Mouse (Mus musculus): ENCODE results near the gene Smoc2.

Gene Smoc2

DNA sequence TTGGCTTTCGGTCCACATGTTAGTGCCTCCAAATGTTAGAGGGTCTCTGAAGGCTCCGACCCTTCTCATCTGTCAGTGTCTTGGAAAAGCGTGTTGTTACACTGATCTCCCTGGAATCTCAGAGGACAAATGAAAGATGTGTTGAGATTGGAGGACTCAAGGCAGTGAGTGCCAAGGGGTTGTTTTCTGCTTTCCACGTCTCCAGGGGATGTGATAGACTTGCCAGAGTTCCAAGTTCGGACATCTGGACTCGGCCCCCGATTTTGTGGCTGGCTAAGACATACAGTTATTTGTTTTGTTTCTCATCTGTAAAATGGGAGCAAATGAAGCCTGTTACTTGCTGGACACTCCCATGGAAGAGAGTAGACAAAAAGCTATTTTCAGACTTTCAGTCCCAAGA, 2.0 kb upstream of the Smoc2 start:
- no peak for DNase-seq (ENCODE audit: low spot score)

- DNase-seq (ENCODE audit: low spot score): no peak
These were observed 627 bp downstream of the Smoc2 start for GRCm38 (mm10) chr17:14279966-14280300.

DNA sequence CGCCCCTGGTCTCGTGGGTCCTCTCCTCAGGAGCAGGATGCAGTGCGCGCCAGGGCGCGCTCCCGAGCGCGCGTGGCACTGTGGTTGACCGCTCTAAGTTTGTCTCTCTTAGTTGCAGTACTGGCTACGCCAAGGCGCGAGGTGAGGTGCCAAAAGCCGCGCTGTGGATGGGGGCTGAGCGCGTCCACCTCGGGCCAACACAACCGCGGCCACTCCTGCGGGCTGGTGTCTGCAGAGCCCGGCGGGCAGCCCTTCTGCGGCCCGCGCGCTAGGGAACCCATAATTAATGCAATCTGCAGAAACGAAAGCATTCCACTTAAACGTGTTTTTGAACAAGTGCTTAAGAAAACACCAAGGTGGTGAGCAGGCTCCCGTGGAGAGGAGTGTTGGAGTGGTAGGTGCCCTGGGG, 1.1 kb downstream of the Smoc2 start:
- no peak for DNase-seq (ENCODE audit: low spot score)

DNA sequence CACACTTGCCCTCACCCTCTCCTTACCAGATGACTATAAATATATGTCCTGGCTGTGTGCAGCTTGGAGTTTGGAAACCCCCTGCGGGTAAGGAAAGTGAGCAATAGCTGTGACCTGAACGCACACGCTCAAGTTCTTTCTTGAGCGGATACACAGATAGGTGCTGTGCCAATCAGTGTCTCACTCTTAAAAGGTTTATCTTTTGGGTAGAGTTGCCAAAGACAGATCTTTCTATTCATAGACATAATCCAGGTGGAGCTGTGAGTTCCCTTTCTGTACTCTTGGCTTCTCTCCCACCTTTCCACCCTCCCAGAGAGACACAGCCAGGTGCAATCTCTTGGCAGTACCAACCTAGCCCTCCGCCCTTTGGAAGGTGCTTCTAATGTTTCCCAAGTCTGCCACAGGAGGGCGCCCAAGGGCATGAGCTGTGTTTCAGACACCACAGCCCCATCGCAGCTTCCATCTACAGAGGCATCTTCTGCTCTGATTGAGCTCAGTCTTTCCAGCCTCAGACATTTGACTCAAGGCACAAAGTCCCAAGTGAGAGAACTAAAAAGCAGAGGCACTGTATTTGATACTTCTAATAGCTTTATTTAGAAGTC, 8.8 kb downstream of the Smoc2 start:
- peak; percentile 61 for DNase-seq (ENCODE audit: low spot score)

DNA sequence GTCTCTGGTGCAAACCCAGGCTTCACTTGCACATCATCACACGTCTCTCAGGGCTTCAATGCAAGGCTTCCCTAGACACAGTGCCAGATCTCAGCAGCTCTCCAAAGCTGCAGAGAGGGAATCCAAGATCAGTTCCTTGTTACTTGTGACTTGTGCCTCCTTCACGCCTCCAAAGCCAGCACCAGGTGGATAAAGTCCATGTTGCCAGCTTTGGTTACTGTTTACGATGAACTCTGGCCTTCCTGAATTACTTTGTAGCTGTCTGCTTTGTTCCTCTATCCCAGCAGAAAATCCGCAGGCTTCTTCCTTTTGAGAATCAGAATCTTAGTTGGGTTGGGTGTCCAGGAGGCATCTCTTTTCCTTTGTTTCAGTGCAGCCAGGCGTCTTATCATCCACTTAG, 14.3 kb downstream of the Smoc2 start:
- no peak for DNase-seq (ENCODE audit: low spot score)

DNA sequence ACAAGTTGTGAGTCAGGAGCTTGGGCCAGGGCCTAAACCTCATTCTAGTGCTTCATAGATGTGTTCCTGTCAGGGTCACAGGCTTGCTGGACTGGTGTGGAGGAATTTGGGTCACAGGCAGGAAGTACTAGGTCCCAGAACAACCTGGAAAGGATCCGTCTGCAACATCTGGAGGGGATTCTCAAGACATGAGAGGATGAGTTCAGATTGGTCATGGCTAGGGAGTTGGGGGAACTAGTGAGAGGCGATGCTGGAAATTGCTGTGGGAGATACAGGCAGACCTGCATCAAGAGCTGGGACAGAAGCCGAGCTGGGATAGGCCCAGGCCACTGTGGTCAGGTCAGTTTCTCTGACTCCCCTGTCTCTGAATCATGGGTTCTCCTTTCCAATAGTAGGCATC, 15.8 kb downstream of the Smoc2 start:
- no peak for DNase-seq (ENCODE audit: low spot score)

DNA sequence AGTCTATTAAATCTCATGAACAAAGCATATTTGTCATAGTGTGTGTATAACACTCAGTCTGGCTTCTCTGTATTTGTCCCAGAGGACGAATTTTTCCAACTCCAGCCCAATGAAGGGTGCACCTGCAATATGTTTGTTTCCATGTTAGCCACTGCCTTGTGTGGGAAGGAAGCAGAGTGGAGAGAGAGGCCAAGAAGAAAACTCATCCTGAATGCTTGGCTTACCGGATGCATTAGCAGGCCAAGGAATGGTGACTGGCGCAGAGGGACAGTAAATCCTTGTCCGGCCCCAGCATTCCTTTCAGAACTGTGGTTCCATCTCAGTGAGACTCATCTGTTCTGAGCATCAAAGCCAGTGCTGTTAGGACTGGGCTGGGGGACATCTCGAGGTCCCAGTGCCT, 21.1 kb downstream of the Smoc2 start:
- no peak for DNase-seq (ENCODE audit: low spot score)

GRCm38 (mm10) chr17:14301491-14302344, 22.4 kb downstream of the Smoc2 start:
- DNase-seq (ENCODE audit: low spot score): no peak

DNA sequence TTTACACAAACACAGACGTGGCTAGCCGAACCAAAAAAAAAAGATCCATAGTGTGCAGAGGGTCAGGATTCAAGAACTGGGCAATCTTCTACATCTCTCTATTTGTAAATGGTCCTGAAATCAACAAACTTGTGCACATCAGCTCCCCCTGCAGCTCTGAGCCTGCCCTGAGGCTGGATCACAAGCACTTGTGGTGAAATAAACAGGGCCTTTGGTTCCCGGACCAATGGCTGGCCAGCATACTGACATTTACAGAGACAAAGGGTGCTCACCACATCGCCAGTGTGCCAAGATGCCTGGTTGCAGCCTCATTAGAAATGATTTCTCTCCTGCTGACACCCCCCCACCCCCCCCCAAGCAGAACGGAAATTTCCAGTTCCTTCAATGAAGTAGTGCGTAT, 23.1 kb downstream of the Smoc2 start:
- no peak for DNase-seq (ENCODE audit: low spot score)

- no peak for DNase-seq (ENCODE audit: low spot score)
These were observed 24.4 kb downstream of the Smoc2 start for GRCm38 (mm10) chr17:14303722-14304121.

DNA sequence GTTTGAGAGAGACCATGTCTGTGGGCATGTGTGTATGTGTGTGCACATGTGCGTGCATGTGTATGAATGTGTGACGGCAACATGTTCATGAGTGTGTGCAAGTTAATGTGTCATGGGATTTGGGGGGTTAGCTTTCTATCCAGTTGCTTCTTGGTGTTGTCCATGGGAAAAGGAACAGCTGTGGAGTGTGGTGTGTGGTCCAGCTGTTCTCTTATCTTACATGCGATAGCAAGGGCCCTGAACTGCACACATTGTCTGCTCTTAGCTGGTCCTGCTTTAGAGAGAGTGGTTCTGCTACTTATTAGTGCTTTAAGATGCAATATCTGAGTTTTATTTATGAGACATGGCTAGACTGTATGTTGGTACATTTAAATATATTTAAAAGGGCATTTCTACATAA, 30.6 kb downstream of the Smoc2 start:
- DNase-seq (ENCODE audit: low spot score): no peak

GRCm38 (mm10) chr17:14312440-14312839, 33.1 kb downstream of the Smoc2 start:
- DNase-seq (ENCODE audit: low spot score): no peak

GRCm38 (mm10) chr17:14314308-14314707, 35.0 kb downstream of the Smoc2 start:
- DNase-seq (ENCODE audit: low spot score): no peak

DNA sequence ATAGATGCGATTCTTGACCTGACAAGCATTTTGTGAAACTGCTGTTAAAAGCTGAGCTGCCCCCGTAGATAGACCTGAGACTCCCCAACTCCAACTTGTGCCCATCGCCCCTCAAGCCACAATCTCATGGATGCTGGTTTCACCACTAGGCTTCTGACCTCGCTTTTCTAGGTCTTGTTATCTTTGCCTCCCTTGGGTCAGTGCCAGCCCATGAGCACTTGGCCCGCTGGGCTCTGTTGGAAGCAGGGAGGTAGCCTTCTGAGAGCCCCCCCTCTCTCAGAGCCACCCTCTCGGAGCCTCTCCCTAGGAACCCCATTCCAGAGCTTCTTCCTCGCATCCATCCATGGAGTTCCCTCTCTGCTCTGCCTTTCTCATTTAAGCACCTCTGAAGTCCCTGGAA, 37.2 kb downstream of the Smoc2 start:
- no peak for DNase-seq (ENCODE audit: low spot score)

DNA sequence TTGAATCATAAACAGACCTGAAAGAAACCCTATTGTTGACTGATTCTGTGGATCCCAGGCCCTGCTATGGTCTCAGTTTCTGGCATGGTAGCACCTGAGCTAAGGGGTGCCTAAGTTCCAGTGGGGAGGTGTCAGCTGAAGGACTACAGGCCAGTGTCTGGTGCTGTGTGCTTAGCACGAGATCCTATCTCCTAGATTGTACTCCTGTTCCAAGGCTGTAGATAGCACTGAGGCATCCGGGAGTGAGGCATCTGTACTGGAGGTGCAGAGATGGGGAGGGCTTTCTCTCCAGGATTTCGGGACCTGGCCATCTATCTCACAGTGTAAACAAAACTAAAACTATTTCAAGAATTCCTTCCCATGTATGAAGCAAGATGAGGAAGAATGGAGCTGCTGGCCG, 38.1 kb downstream of the Smoc2 start:
- DNase-seq (ENCODE audit: low spot score): no peak

DNA sequence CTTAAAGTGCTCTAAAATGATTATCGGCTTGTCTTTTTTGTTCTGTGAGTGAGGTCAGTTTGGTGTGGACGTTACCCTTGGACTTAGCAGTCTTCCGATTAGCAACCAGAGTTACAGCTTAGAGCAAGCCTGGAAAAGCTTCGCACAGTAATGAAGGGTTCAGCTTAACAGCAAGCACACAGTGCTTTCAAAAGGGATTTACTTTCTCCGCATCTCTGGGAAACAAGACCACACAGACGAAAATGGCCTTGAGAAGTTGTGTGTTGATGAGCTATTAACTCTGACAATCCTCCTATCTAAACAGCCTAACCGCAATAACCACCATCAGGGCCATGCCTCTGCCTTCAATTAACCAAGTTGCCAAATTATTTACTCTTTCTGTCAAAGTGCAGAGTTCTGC, 46.9 kb downstream of the Smoc2 start:
- DNase-seq (ENCODE audit: low spot score): no peak

GRCm38 (mm10) chr17:14328037-14328436, 48.7 kb downstream of the Smoc2 start:
- no peak for DNase-seq (ENCODE audit: low spot score)

DNA sequence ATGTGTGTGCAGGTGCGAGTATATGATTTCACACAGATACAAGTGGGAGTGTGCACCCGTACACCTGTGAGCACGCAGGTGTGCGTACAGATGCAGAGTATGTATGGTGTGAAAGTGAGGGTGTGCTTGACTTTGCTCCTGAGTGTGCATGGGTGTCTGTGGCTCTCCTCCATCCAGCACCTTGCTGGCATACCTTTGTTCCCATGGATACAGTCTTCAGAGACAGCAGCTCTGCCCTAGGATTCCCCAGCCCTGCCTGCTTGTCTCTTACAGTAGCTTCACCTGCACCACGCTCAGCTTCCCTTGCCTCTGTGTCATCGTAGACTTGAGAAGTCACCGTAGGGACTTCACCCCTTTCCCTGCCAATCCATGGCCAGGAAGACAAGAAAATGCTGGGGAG, 51.2 kb downstream of the Smoc2 start:
- DNase-seq (ENCODE audit: low spot score): no peak

DNA sequence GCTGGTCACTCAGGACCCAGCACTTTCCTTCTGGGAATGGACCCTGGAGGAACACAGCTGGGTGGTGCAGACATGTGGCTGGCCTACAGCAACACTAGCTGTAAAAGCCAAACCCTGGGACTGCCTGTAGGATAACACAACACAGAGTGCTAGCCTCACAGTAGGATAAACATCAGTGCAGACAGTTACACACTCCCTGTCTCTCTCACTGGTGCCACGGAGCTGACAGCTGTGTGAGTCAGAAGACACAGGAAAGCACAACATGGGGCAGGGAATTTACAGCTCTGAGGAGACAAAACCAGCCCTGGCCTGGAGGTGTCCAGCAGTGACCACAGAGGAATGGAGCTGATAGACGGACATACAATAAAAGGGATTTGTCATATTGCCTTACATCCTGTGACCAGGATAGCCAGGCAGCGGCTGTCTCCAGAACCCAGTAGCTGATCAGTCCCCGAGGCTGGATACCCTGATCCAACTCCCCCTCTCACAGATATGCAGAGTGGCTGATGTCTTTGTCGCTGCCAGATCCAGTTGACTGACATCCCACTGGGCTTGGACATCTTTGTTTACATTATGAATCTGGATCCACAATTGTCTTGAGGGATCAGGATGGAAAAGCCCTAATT, 60.7 kb downstream of the Smoc2 start:
- no peak for DNase-seq (ENCODE audit: low spot score)

GRCm38 (mm10) chr17:14340736-14341135, 61.4 kb downstream of the Smoc2 start:
- no peak for DNase-seq (ENCODE audit: low spot score)

DNA sequence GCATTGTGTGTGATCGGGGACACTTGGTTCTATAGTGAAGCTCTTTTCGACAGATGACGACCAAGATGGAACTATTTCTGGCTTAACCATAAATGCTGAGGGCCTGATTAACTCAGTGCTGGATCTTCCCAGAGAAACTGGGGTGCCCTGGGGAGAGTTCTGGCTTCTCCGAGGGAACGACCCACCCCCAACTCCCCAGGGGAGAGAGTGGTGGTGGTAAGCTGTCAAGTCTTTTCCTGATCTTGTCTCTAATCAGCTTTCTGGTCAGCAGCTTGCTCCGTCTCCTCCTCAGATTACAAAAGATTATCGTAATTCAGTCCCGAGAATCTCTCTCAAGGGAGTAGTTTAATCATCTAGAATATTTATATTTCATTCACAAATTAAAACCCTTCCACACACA, 63.2 kb downstream of the Smoc2 start:
- DNase-seq (ENCODE audit: low spot score): no peak

DNA sequence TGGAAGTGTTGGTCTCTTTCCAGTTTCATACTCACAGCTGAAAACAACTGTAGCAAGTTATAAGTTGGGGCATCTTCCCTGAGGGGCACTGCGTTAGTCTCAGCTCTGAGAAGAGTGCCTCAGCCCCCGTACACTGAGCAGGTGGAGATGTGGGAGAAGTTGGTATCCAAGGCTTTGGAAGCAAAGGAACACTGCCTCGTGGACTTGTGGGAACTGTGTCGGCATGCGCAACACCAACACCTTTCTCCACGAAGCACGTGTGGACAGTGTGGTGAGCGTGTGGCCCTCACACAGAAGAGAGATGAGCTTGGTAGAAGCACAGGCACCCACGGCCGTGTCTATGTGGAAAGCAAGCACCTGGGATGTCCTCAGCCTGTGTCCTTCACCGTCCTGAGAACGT, 64.1 kb downstream of the Smoc2 start:
- DNase-seq (ENCODE audit: low spot score): no peak

DNA sequence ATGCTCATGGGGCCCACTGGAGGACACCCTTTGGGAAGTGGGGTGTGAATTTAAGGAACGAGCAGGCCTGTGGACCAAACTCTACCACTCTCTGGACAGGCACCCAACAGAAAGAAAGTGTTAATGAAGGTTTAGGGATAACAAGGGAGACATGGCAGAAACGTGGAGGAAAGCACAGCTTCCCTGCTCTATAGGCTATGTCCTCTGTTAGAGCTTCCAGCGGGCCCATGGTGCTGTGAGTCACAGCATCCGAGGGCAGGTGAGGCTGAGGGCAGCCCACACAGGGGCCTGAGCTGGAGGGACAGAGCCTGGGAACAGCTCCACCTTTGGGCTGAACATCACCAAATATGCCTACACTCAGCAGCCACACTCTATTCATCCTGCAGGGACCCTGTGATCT, 66.2 kb downstream of the Smoc2 start:
- DNase-seq (ENCODE audit: low spot score): no peak

- no peak for DNase-seq (ENCODE audit: low spot score)
These were observed 67.6 kb downstream of the Smoc2 start for GRCm38 (mm10) chr17:14346891-14347290.

Measured in lung, postnatal 25 days (tissue).